Mouse (Mus musculus) Patski (cell line): ENCODE results near the gene Pnmal1. TPM values are rescaled to one million over a fixed set of nuclear protein-coding genes. Genes with fewer than 3 reads are reported as not detected.
"Not testable (repeated sequence)": the region's sequence is repeated elsewhere in the genome, so short reads cannot be mapped to it uniquely, and the experiment has no call there.

Source experiments
- ATAC-seq: fragments of 100-300 bp; one replicate; pipeline ENCODE4 v1.8.0; 2021
- CTCF ChIA-PET: fragments of 350-600 bp; sonication (Branson Sonifier 250); formaldehyde crosslinking; loops from one replicate; lab custom pipeline; 2022; ENCODE audit warnings: inconsistent platforms; lab: Charles Lee
- POLR2A ChIA-PET: fragments of 350-600 bp; sonication (Branson Sonifier 250); formaldehyde crosslinking; loops from one replicate; lab custom pipeline; 2022; ENCODE audit warnings: antibody characterized with exemption, inconsistent platforms; lab: Charles Lee
- DNase-seq: peaks from one replicate; pipeline ENCODE4 v3.0.0-alpha.2; 2011; ENCODE audit warnings: low read depth, low spot score
- H3K27me3 ChIP-seq: fragments of 371-371 bp; one replicate; pipeline ENCODE4 v1.5.1; 2021
- CTCF ChIP-seq: fragments of 100-300 bp; IDR thresholded peaks from one replicate; pipeline ENCODE4 v1.5.1; 2021
- in situ Hi-C: fragments of 300-500 bp; cut with MboI; formaldehyde crosslinking; loops from 3 replicates; pipeline ENCODE4 v1.11.1; 2018; ENCODE audit warnings: low pct_unique_long_range_greater_than_20kb, mixed read lengths
- polyA plus RNA-seq: library from polyadenylated mRNA; unstranded; gene quantifications from one replicate; pipeline ENCODE4 v1.2.3, GENCODE M21; 2021

The Pnmal1 gene
- polyA plus RNA-seq, 1 experiment from 2014 or later, result not detected

GRCm38 (mm10) chr7:16950861-16951635, 8.4 kb upstream of the Pnmal1 start:
- POLR2A ChIA-PET, result no interaction called here
- CTCF ChIA-PET, result interaction anchor here (0.9 to 5.2 kb wide), 9 partner anchors 11 to 116 kb away, joined by 3 to 64 read pairs (median 5); no protein-coding TSS in a partner anchor

GRCm38 (mm10) chr7:16953776-16954175, 5.7 kb upstream of the Pnmal1 start:
- H3K27me3 ChIP-seq, result peaks cover 11% of the 10 kb centered on the region
- POLR2A ChIA-PET, ATAC-seq, DNase-seq, CTCF ChIA-PET: not testable (repeated sequence)
- in situ Hi-C loops, result loop anchor here (5.0 kb wide), 2 partner anchors 49 to 114 kb away; no protein-coding TSS in a partner anchor

More at GRCm38 (mm10) chr7:16950861-16951635, 8.4 kb upstream of the Pnmal1 start:
- ATAC-seq, result peak; percentile 78
- no peaks in the 10 kb centered on the region for H3K27me3 ChIP-seq
- in situ Hi-C loops, result loop anchor here (5.0 kb wide), 2 partner anchors 51 to 116 kb away; no protein-coding TSS in a partner anchor
- no peak for TF ChIP-seq CTCF
- DNase-seq, result no peak

- in situ Hi-C loops, result no loop called here
- ChIA-PET CTCF (no interaction called here), POLR2A (no interaction called here)
- DNase-seq, result no peak
- ATAC-seq, result no peak
- no peak for TF ChIP-seq CTCF
- H3K27me3 ChIP-seq, result peaks cover 22% of the 10 kb centered on the region
These were observed 3.8 kb upstream of the Pnmal1 start for GRCm38 (mm10) chr7:16955712-16956111.

DNA sequence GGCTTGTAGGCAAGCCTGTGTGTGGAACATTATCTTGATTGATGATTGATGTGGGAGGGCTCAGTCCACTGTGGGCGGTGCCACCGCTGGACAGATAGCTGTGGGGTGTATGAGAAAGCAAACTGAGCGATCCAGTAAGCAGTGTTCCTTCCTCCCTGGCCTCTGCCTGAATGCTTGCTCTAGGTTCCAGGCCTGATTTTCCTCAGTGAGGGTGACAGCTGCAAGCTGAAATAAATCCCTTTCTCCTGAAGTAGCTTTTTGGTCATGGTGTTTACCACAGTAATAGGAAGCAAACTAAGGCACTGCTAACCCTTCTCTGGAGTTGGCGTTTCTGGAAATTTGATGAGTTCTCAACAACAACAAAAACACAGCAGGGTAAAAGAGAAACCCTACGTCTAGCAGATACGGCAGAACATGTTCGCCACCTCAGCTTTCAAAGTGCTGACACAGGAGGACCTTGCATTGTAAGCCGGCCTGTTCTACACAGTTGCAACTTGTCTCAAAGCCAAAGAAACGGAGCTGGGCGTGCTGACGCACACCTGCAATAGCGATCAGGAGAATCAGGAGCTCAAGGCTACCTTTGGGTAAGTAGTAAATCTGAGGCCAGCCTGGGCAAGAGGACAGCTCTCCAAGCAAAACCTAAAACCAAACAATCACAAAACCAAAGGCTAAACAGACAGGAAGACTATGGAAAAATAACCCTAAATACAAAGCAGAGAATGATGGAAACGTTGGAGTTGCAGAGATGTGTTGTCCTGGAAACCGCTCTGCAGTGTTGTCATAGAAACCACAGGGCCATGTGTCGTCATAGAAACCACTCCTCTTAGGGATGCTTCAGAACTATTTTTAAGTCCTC, 2.8 kb upstream of the Pnmal1 start:
- POLR2A ChIA-PET, result no interaction called here
- DNase-seq (no peak), ATAC-seq (no peak)
- no peak for TF ChIP-seq CTCF
- peaks cover 26% of the 10 kb centered on the region for H3K27me3 ChIP-seq
- in situ Hi-C loops, result no loop called here
- CTCF ChIA-PET, result no interaction called here

- no peak for DNase-seq
- CTCF ChIA-PET, result interaction anchor here (1.2 to 1.3 kb wide), 2 partner anchors 29 to 105 kb away, joined by 3 read pairs; no protein-coding TSS in a partner anchor
- in situ Hi-C loops, result no loop called here
- no peak for TF ChIP-seq CTCF
- peaks cover 26% of the 10 kb centered on the region for H3K27me3 ChIP-seq
- POLR2A ChIA-PET, result no interaction called here
- no peak for ATAC-seq
These were observed 2.2 kb downstream of the Pnmal1 start for GRCm38 (mm10) chr7:16961678-16962077.

- in situ Hi-C loops, result no loop called here
- POLR2A ChIA-PET, result interaction anchor here (1.0 kb wide), 1 partner anchor 16 kb away, joined by 4 read pairs; no protein-coding TSS in a partner anchor
- DNase-seq (no peak), ATAC-seq (no peak)
- H3K27me3 ChIP-seq, result peaks cover 3% of the 10 kb centered on the region
- TF ChIP-seq CTCF, result no peak
- CTCF ChIA-PET, result no interaction called here
These were observed 8.9 kb downstream of the Pnmal1 start for GRCm38 (mm10) chr7:16968414-16968813.

DNA sequence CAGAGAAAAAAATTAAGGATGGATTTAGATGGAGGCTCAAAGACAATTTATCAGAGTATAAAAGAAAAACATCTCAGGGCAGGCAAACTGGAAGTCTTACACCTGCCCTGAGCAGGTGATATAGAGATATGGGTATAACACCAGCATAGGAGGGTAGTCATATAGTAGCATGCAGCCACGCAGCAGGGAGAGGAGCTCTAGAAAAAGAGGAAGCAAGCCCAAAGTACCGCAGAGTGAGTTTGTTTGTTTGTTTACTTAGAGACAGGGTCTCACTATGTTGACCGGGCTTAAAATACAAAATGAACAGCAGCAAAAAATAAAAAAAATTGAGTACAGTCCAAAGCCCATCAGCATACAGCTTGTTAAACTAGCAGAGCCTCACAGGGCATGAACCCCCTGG, 11.7 kb downstream of the Pnmal1 start:
- ChIA-PET CTCF (no interaction called here), POLR2A (no interaction called here)
- ATAC-seq, result no peak
- no peak for TF ChIP-seq CTCF
- H3K27me3 ChIP-seq, result peaks cover 3% of the 10 kb centered on the region
- no peak for DNase-seq
- in situ Hi-C loops, result no loop called here

- ChIA-PET CTCF (interaction anchor here (0.8 to 3.0 kb wide), 5 partner anchors 10 to 100 kb away, joined by 3 to 10 read pairs (median 4); partner anchors contain the start of gene Psg16), POLR2A (no interaction called here)
- DNase-seq, result no peak
- H3K27me3 ChIP-seq, result peaks cover 7% of the 10 kb centered on the region
- no peak for ATAC-seq
- TF ChIP-seq CTCF, result no peak
- in situ Hi-C loops, result no loop called here
These were observed 14.5 kb downstream of the Pnmal1 start for GRCm38 (mm10) chr7:16974018-16974417.

- H3K27me3 ChIP-seq, result peaks cover 7% of the 10 kb centered on the region
- ChIA-PET POLR2A (interaction anchor here (0.7 kb wide), 1 partner anchor 42 kb away, joined by 4 read pairs; no protein-coding TSS in a partner anchor), CTCF (no interaction called here)
- no peak for TF ChIP-seq CTCF
- in situ Hi-C loops, result no loop called here
- ATAC-seq (no peak), DNase-seq (no peak)
These were observed 16.8 kb downstream of the Pnmal1 start for GRCm38 (mm10) chr7:16976298-16976697.

GRCm38 (mm10) chr7:16978173-16978572, 18.7 kb downstream of the Pnmal1 start:
- TF ChIP-seq CTCF, result no peak
- CTCF ChIA-PET, result no interaction called here
- in situ Hi-C loops, result no loop called here
- H3K27me3 ChIP-seq, result peaks cover 12% of the 10 kb centered on the region
- DNase-seq (no peak), ATAC-seq (no peak)
- POLR2A ChIA-PET, result no interaction called here
